Mouse (Mus musculus) CH12.LX (cell line): ENCODE results near the gene Eva1b. TPM values are rescaled to one million over a fixed set of nuclear protein-coding genes. Genes with fewer than 3 reads are reported as not detected.

Experiments used
- DNase-seq: peaks from one replicate; pipeline ENCODE4 v3.0.0-alpha.2; 2013; ENCODE audit errors: extremely low read depth
- H3K27ac ChIP-seq: 2 replicates; pipeline ENCODE4 v1.5.1; 2012; ENCODE audit warnings: low read depth, mild to moderate bottlenecking, control low read depth, moderate library complexity; ENCODE audit not compliant: insufficient read depth
- H3K27me3 ChIP-seq: replicated peaks from 2 replicates; pipeline ENCODE3; 2012; ENCODE audit warnings: inconsistent platforms
- H3K36me3 ChIP-seq, 2 experiments: replicated peaks in 1 of 2; 2 replicates each; pipeline versions ENCODE3 to v1.6.1; 2012; ENCODE audit warnings: inconsistent platforms in 1 of 2, low read length in 1 of 2, mild to moderate bottlenecking in 1 of 2, mixed read lengths in 1 of 2, moderate library complexity in 1 of 2; ENCODE audit not compliant: control insufficient read depth in 1 of 2, insufficient read depth in 1 of 2
- H3K4me1 ChIP-seq, 2 experiments: 2 replicates each; pipeline ENCODE4 v1.6.1; 2012; ENCODE audit warnings: inconsistent platforms in 1 of 2, moderate library complexity in 1 of 2; ENCODE audit not compliant: insufficient read depth in 2 of 2, control insufficient read depth in 1 of 2
- H3K4me2 ChIP-seq: 2 replicates; pipeline ENCODE4 v1.6.1; 2012; ENCODE audit warnings: low read depth, mild to moderate bottlenecking, control low read depth; ENCODE audit not compliant: poor library complexity, insufficient read depth, severe bottlenecking
- H3K4me3 ChIP-seq, 3 experiments: fragments of 150-350 bp in 1 of 3; sonication (generic) in 1 of 3; replicated peaks in 1 of 3; 2 replicates each; pipeline versions ENCODE3 to v1.5.1; 2011 to 2012; ENCODE audit warnings: low read depth in 2 of 3, low read length in 2 of 3, mild to moderate bottlenecking in 2 of 3, moderate library complexity in 2 of 3, control low read depth in 1 of 3, improper control_type of control experiment in 1 of 3, inconsistent platforms in 1 of 3, mixed read lengths in 1 of 3; ENCODE audit not compliant: poor library complexity in 1 of 3
- H3K79me2 ChIP-seq: replicated peaks from 2 replicates; pipeline ENCODE4 v1.6.1; 2012; ENCODE audit warnings: mild to moderate bottlenecking, moderate library complexity; ENCODE audit not compliant: control insufficient read depth, poor library complexity, insufficient read depth, severe bottlenecking; ENCODE audit errors: extremely low read depth
- H3K9ac ChIP-seq: 2 replicates; pipeline ENCODE4 v1.6.1; 2012; ENCODE audit warnings: low read depth, mild to moderate bottlenecking, control low read depth, moderate library complexity; ENCODE audit not compliant: insufficient read depth
- H3K9me3 ChIP-seq: replicated peaks from 2 replicates; pipeline ENCODE3; 2012; ENCODE audit warnings: low read length, inconsistent platforms, mixed read lengths
- BHLHE40 ChIP-seq: IDR thresholded peaks from 2 replicates; pipeline ENCODE4 v1.6.1; 2011; ENCODE audit warnings: mild to moderate bottlenecking, low read depth, low read length, improper control_type of control experiment
- CHD2 ChIP-seq: IDR thresholded peaks from 2 replicates; pipeline ENCODE4 v1.6.1; 2011; ENCODE audit warnings: low read length, improper control_type of control experiment
- E2F4 ChIP-seq: IDR thresholded peaks from 2 replicates; pipeline ENCODE4 v1.6.1; 2011; ENCODE audit warnings: low read depth, low read length, improper control_type of control experiment; ENCODE audit not compliant: insufficient replicate concordance
- EP300 ChIP-seq: IDR thresholded peaks from 2 replicates; pipeline ENCODE4 v1.6.1; 2011; ENCODE audit warnings: low read length, improper control_type of control experiment
- ETS1 ChIP-seq: conservative IDR thresholded peaks from 2 replicates; pipeline ENCODE4 v1.6.1; 2012; ENCODE audit warnings: low read depth, mild to moderate bottlenecking, inconsistent platforms, low read length, improper control_type of control experiment, moderate library complexity
- GABPA ChIP-seq: IDR thresholded peaks from 2 replicates; pipeline ENCODE4 v1.6.1; 2012; ENCODE audit warnings: low read depth, low read length, improper control_type of control experiment, inconsistent platforms; ENCODE audit not compliant: insufficient replicate concordance
- IRF4 ChIP-seq: IDR thresholded peaks from 2 replicates; pipeline ENCODE4 v1.6.1; 2014; ENCODE audit warnings: low read depth, mild to moderate bottlenecking, inconsistent platforms, low read length, improper control_type of control experiment
- JUND ChIP-seq: conservative IDR thresholded peaks from 2 replicates; pipeline ENCODE4 v1.6.1; 2011; ENCODE audit warnings: low read depth, low read length, improper control_type of control experiment
- KAT2A ChIP-seq: IDR thresholded peaks from 2 replicates; pipeline ENCODE4 v1.6.1; 2012; ENCODE audit warnings: low read length, improper control_type of control experiment, inconsistent platforms; ENCODE audit not compliant: insufficient replicate concordance
- MAX ChIP-seq: IDR thresholded peaks from 2 replicates; pipeline ENCODE4 v1.6.1; 2011; ENCODE audit warnings: low read length, improper control_type of control experiment
- MAZ ChIP-seq: IDR thresholded peaks from 2 replicates; pipeline ENCODE4 v1.6.1; 2012; ENCODE audit warnings: low read depth, mild to moderate bottlenecking, inconsistent platforms, low read length, improper control_type of control experiment, moderate library complexity
- NELFE ChIP-seq: IDR thresholded peaks from 2 replicates; pipeline ENCODE4 v1.6.1; 2011; ENCODE audit warnings: low read depth, low read length, improper control_type of control experiment
- POLR2A ChIP-seq: IDR thresholded peaks from 2 replicates; pipeline ENCODE4 v1.6.1; 2011; ENCODE audit warnings: low read depth, mild to moderate bottlenecking, improper control_type of control experiment, low read length
- RCOR1 ChIP-seq: conservative IDR thresholded peaks from 2 replicates; pipeline ENCODE4 v1.6.1; 2012; ENCODE audit warnings: low read depth, mild to moderate bottlenecking, inconsistent platforms, low read length, improper control_type of control experiment
- SMC3 ChIP-seq: IDR thresholded peaks from 2 replicates; pipeline ENCODE4 v1.6.1; 2011; ENCODE audit warnings: low read depth, low read length, improper control_type of control experiment
- UBTF ChIP-seq: IDR thresholded peaks from 2 replicates; pipeline ENCODE4 v1.6.1; 2012; ENCODE audit warnings: low read depth, mild to moderate bottlenecking, inconsistent platforms, low read length, improper control_type of control experiment, moderate library complexity
- USF1 ChIP-seq: IDR thresholded peaks from 2 replicates; pipeline ENCODE4 v1.6.1; 2014; ENCODE audit warnings: low read depth, mild to moderate bottlenecking, inconsistent platforms, low read length, improper control_type of control experiment
- ZMIZ1 ChIP-seq: IDR thresholded peaks from 2 replicates; pipeline ENCODE4 v1.6.1; 2012; ENCODE audit warnings: low read depth, mild to moderate bottlenecking, inconsistent platforms, low read length, improper control_type of control experiment
- dilution Hi-C: fragments of 300-500 bp; cut with MboI; formaldehyde crosslinking; loops from 2 replicates; pipeline ENCODE4 v1.14.3; 2020; ENCODE audit warnings: low sequenced_read_pairs; ENCODE audit not compliant: extremely low pct_unique_long_range_greater_than_20kb, extremely low pct_ligation_motif_present
- in situ Hi-C: fragments of 300-500 bp; cut with MboI; formaldehyde crosslinking; loops from 3 replicates; pipeline ENCODE4 v1.14.3; 2019; ENCODE audit warnings: low sequenced_read_pairs, low pct_ligation_motif_present, low pct_unique_long_range_greater_than_20kb, mixed read lengths
- polyA plus RNA-seq: library from polyadenylated mRNA; unstranded; fragments of >175 nt; gene quantifications from 2 replicates; pipeline ENCODE4 v1.2.1, GENCODE M21; 2012; ENCODE audit warnings: low read depth; ENCODE audit not compliant: insufficient read length
- total RNA-seq, 2 experiments: library from RNA; depleted of rRNA; stranded (reverse); fragments of 300-350 nt in 1 of 2; fragments of >200 nt in 1 of 2; gene quantifications; 2 replicates each; pipeline ENCODE4 v1.2.3; 2012 to 2014

Eva1b gene
- total and polyA plus RNA-seq, 3 experiments: 0.97 to 4.3 (median 1.3) TPM

- dilution Hi-C loops: no loop called here
- peaks cover 0 to 4% of the 10 kb centered on the region in 2 experiments; a peak in 1 of 4 replicates for H3K4me1 ChIP-seq
- no peak for TF ChIP-seq CHD2
- TF ChIP-seq JUND: no peak
- no peak for TF ChIP-seq E2F4
- TF ChIP-seq KAT2A: no peak
- no peak for TF ChIP-seq IRF4
- no peak for TF ChIP-seq NELFE
- TF ChIP-seq SMC3: no peak
- no peak for TF ChIP-seq USF1
- TF ChIP-seq MAZ: no peak
- TF ChIP-seq, all 38 proteins: peak for 0
- Histone ChIP-seq H3K9me3 (no peaks in the 10 kb centered on the region), H3K9ac (no peak overlapping the region), H3K27me3 (no peaks in the 10 kb centered on the region), H3K4me2 (no peak overlapping the region), H3K4me3 (no peak overlapping the region), H3K27ac (no peak overlapping the region), H3K36me3 (peaks cover 0 to 75% of the 10 kb centered on the region in 2 experiments), H3K79me2 (no peaks in the 10 kb centered on the region)
- in situ Hi-C loops: no loop called here
- DNase-seq: no peak
These were observed 7.6 kb downstream of the Eva1b start for GRCm38 (mm10) chr4:126155183-126155582.

GRCm38 (mm10) chr4:126155869-126156268 lies 8.3 kb downstream of the Eva1b start:
- no peak overlapping the region for H3K4me3 ChIP-seq
- no peak overlapping the region for H3K27ac ChIP-seq
- no peaks in the 10 kb centered on the region for H3K4me1 ChIP-seq
- no peak for DNase-seq
- H3K4me2 ChIP-seq: no peak overlapping the region
- no peaks in the 10 kb centered on the region for H3K27me3 ChIP-seq
- TF ChIP-seq POLR2A (no peak), ETS1 (no peak), MAX (no peak), UBTF (no peak), RCOR1 (no peak), EP300 (no peak), BHLHE40 (no peak), E2F4 (no peak), ZMIZ1 (no peak), USF1 (no peak), GABPA (no peak), MAZ (no peak)
- peaks cover 0 to 70% of the 10 kb centered on the region in 2 experiments for H3K36me3 ChIP-seq
- no peak overlapping the region for H3K9ac ChIP-seq
- H3K79me2 ChIP-seq: no peaks in the 10 kb centered on the region
- no peaks in the 10 kb centered on the region for H3K9me3 ChIP-seq
- in situ Hi-C loops: no loop called here
- dilution Hi-C loops: no loop called here
